Mouse (Mus musculus) limb, embryonic 15.5 days (tissue): Measurements from ENCODE around the gene Btbd35f18. TPM values are rescaled to one million over a fixed set of nuclear protein-coding genes. Genes with fewer than 3 reads are reported as not detected.
"Not testable (repeated sequence)": the region's sequence is repeated elsewhere in the genome, so short reads cannot be mapped to it uniquely, and the experiment has no call there.

Experiments used
- ATAC-seq: fragments of 200-750 bp; cut with Nextera tagmentation; 2 replicates; pipeline ENCODE4 v1.8.0; 2017; ENCODE audit warnings: low read depth, moderate TSS enrichment; ENCODE audit not compliant: insufficient number of reproducible peaks, low FRiP score, low TSS enrichment
- H3K27ac ChIP-seq: fragments of 300-500 bp; sonication (generic); 2 replicates; pipeline ENCODE4 v1.5.1; 2015; ENCODE audit warnings: moderate library complexity, mild to moderate bottlenecking, inconsistent platforms
- H3K27me3 ChIP-seq: fragments of 300-500 bp; sonication (generic); 2 replicates; pipeline ENCODE4 v1.6.1; 2015; ENCODE audit warnings: inconsistent platforms
- H3K36me3 ChIP-seq: fragments of 300-500 bp; sonication (generic); 2 replicates; pipeline ENCODE4 v1.6.1; 2015; ENCODE audit warnings: inconsistent platforms
- H3K4me1 ChIP-seq: fragments of 300-500 bp; sonication (generic); 2 replicates; pipeline ENCODE4 v1.6.1; 2015; ENCODE audit warnings: inconsistent platforms
- H3K4me2 ChIP-seq: fragments of 300-500 bp; sonication (generic); 2 replicates; pipeline ENCODE4 v1.6.1; 2015; ENCODE audit warnings: mild to moderate bottlenecking, inconsistent platforms
- H3K4me3 ChIP-seq: fragments of 300-500 bp; sonication (generic); 2 replicates; pipeline ENCODE4 v1.5.1; 2015; ENCODE audit warnings: mild to moderate bottlenecking, inconsistent platforms
- H3K9ac ChIP-seq: fragments of 300-500 bp; sonication (generic); 2 replicates; pipeline ENCODE4 v1.6.1; 2015; ENCODE audit warnings: inconsistent platforms
- H3K9me3 ChIP-seq: fragments of 300-500 bp; sonication (generic); 2 replicates; pipeline ENCODE4 v1.6.1; 2016; ENCODE audit warnings: inconsistent platforms
- WGBS: fragments of 180-500 bp; shearing (Covaris S2); methylation state at CpG from one replicate; pipeline ENCODE4 v1.1.7; 2015; 5-methylcytosine and 5-hydroxymethylcytosine counted together
- polyA plus RNA-seq: library from polyadenylated mRNA; unstranded; fragments of >200 nt; fragmentation: Nextera tagmentation; extraction: Ambion mirVana; gene quantifications from 2 replicates; pipeline ENCODE4 v1.2.1, GENCODE M21; 2015

Gene Btbd35f18
- polyA plus RNA-seq: not detected in 2 replicates

GRCm38 (mm10) chrX:3699933-3700332 lies at the start of gene Btbd35f18:
Btbd35f18 (plus strand) TSS chrX:3700233.
- not testable (repeated sequence) for H3K27me3 ChIP-seq, H3K4me1 ChIP-seq, ATAC-seq, H3K4me2 ChIP-seq, H3K27ac ChIP-seq, H3K4me3 ChIP-seq, H3K9me3 ChIP-seq, H3K9ac ChIP-seq, H3K36me3 ChIP-seq
- no CpG with 5 or more reads among the region's 3 CpGs for WGBS

Other genes with a start within 250 kb of the Btbd35f18 start
- not detected in 2 replicates for gene Btbd35f10, start 52.7 kb downstream of the Btbd35f18 start, polyA plus RNA-seq